Mouse (Mus musculus) stomach, embryonic 16.5 days (tissue): ENCODE data around the gene Gm21961. TPM values are rescaled to one million over a fixed set of nuclear protein-coding genes. Genes with fewer than 3 reads are reported as not detected.

Experiments used
- polyA plus RNA-seq: library from polyadenylated mRNA; unstranded; fragments of >200 nt; fragmentation: Nextera tagmentation; extraction: Ambion mirVana; gene quantifications from 2 replicates; pipeline ENCODE4 v1.2.1, GENCODE M21; 2015

Gm21961 gene
- polyA plus RNA-seq, 1 experiment from 2014 or later = not detected

Other genes with a start within 250 kb of the Gm21961 start
- gene Gm21798, start 197.2 kb downstream of the Gm21961 start, polyA plus RNA-seq = not detected in 2 replicates